Mouse (Mus musculus) ES-E14 (cell line): ENCODE results near the gene Tshz2.

Source experiments
- CHD2 ChIP-seq: IDR thresholded peaks from 2 replicates; pipeline ENCODE4 v1.6.1; 2014; ENCODE audit warnings: mild to moderate bottlenecking, low read depth, low read length, inconsistent platforms
- ZC3H11A ChIP-seq: IDR thresholded peaks from 2 replicates; pipeline ENCODE4 v1.6.1; 2012; ENCODE audit warnings: low read depth, mild to moderate bottlenecking, inconsistent platforms, low read length, borderline replicate concordance

DNA sequence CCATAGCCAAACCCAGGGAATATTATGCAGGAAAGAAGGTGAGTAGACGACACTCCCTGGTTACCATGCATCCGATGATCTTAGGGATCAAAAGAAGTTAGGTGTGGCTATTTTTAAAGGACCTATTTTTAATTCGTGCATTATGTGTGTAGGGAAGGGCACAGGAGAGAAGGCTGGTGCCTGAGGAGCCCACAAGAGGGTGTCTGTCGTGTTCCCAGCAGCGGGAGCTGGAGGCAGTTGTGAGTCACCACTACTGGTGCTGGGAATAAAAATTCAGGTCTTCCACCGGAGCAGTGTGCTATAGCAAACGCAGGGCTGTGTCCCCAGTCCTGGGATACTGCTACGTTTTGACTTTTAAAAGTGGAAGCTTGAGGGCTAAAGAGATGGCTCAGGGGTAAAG, 9.6 kb downstream of the Tshz2 start:
- TF ChIP-seq CHD2 (no peak), ZC3H11A (no peak)
